Mouse (Mus musculus) lung, embryonic 15.5 days (tissue): Measurements from ENCODE around the gene Mn1. TPM values are rescaled to one million over a fixed set of nuclear protein-coding genes. Genes with fewer than 3 reads are reported as not detected.

ENCODE experiments used
- ATAC-seq: fragments of 200-750 bp; cut with Nextera tagmentation; 2 replicates; pipeline ENCODE4 v1.8.0; 2017; ENCODE audit warnings: moderate number of reproducible peaks, borderline replicate concordance; ENCODE audit not compliant: low FRiP score, low TSS enrichment; ENCODE audit errors: extremely low read depth
- H3K27ac ChIP-seq: fragments of 300-500 bp; sonication (generic); 2 replicates; pipeline ENCODE4 v1.5.1; 2015; ENCODE audit warnings: moderate library complexity, mild to moderate bottlenecking, inconsistent platforms
- H3K27me3 ChIP-seq: fragments of 300-500 bp; sonication (generic); 2 replicates; pipeline ENCODE4 v1.6.1; 2015; ENCODE audit warnings: inconsistent platforms
- H3K36me3 ChIP-seq: fragments of 300-500 bp; sonication (generic); 2 replicates; pipeline ENCODE4 v1.6.1; 2015; ENCODE audit warnings: inconsistent platforms
- H3K4me1 ChIP-seq: fragments of 300-500 bp; sonication (generic); 2 replicates; pipeline ENCODE4 v1.6.1; 2015; ENCODE audit warnings: inconsistent platforms
- H3K4me2 ChIP-seq: fragments of 300-500 bp; sonication (generic); 2 replicates; pipeline ENCODE4 v1.6.1; 2015; ENCODE audit warnings: inconsistent platforms, mild to moderate bottlenecking, moderate library complexity
- H3K4me3 ChIP-seq: fragments of 300-500 bp; sonication (generic); 2 replicates; pipeline ENCODE4 v1.5.1; 2015; ENCODE audit warnings: mild to moderate bottlenecking, inconsistent platforms
- H3K9ac ChIP-seq: fragments of 300-500 bp; sonication (generic); 2 replicates; pipeline ENCODE4 v1.6.1; 2015; ENCODE audit warnings: inconsistent platforms
- H3K9me3 ChIP-seq: fragments of 300-500 bp; sonication (generic); 2 replicates; pipeline ENCODE4 v1.6.1; 2016; ENCODE audit warnings: inconsistent platforms
- WGBS: fragments of 180-500 bp; shearing (Covaris S2); methylation state at CpG from one replicate; pipeline ENCODE4 v1.1.7; 2015; 5-methylcytosine and 5-hydroxymethylcytosine counted together
- polyA plus RNA-seq: library from polyadenylated mRNA; unstranded; fragments of >200 nt; fragmentation: Nextera tagmentation; extraction: Ambion mirVana; gene quantifications from 2 replicates; pipeline ENCODE4 v1.2.1, GENCODE M21; 2015

Mn1 gene
- polyA plus RNA-seq, 1 experiment from 2014 or later: 9.0 TPM

GRCm38 (mm10) chr5:111422058-111422800, 5.1 kb downstream of the Mn1 start:
- no peak overlapping the region for H3K4me3 ChIP-seq
- no peaks in the 10 kb centered on the region for H3K36me3 ChIP-seq
- H3K27me3 ChIP-seq: peaks cover 36% of the 10 kb centered on the region

GRCm38 (mm10) chr5:111423011-111423410, 5.8 kb downstream of the Mn1 start:
- no peak overlapping the region for H3K27ac ChIP-seq
- no peaks in the 10 kb centered on the region for H3K9me3 ChIP-seq
- no peaks in the 10 kb centered on the region for H3K36me3 ChIP-seq
- H3K9ac ChIP-seq: no peak overlapping the region
- WGBS: 74% methylated on average over 10 of the region's 10 CpGs
- ATAC-seq: no peak
- H3K4me1 ChIP-seq: peaks cover 57% of the 10 kb centered on the region
- peaks cover 36% of the 10 kb centered on the region for H3K27me3 ChIP-seq
- H3K4me2 ChIP-seq: peak overlapping the region; percentile 25; the same call in 1 of the 2 replicates
- no peak overlapping the region for H3K4me3 ChIP-seq

More at GRCm38 (mm10) chr5:111422058-111422800, 5.1 kb downstream of the Mn1 start:
- Histone ChIP-seq H3K9ac (no peak overlapping the region), H3K4me1 (peaks cover 57% of the 10 kb centered on the region), H3K4me2 (peak overlapping the region; percentile 99; the same call in 1 of the 2 replicates), H3K9me3 (no peaks in the 10 kb centered on the region), H3K27ac (no peak overlapping the region)
- WGBS: 74% methylated on average over 8 of the region's 8 CpGs
- no peak for ATAC-seq

GRCm38 (mm10) chr5:111423616-111424015, 6.5 kb downstream of the Mn1 start:
- H3K4me1 ChIP-seq: peaks cover 51% of the 10 kb centered on the region
- WGBS: 73% methylated on average over 4 of the region's 4 CpGs
- no peaks in the 10 kb centered on the region for H3K36me3 ChIP-seq
- no peak overlapping the region for H3K4me3 ChIP-seq
- no peak for ATAC-seq
- no peak overlapping the region for H3K9ac ChIP-seq
- peaks cover 30% of the 10 kb centered on the region for H3K27me3 ChIP-seq
- no peaks in the 10 kb centered on the region for H3K9me3 ChIP-seq
- H3K4me2 ChIP-seq: peak overlapping the region; percentile 8; the same call in 1 of the 2 replicates
- H3K27ac ChIP-seq: no peak overlapping the region

GRCm38 (mm10) chr5:111425813-111426212, 8.7 kb downstream of the Mn1 start:
- Histone ChIP-seq H3K4me1 (peaks cover 35% of the 10 kb centered on the region), H3K9me3 (no peaks in the 10 kb centered on the region), H3K9ac (no peak overlapping the region), H3K4me2 (no peak overlapping the region), H3K36me3 (no peaks in the 10 kb centered on the region), H3K4me3 (no peak overlapping the region), H3K27me3 (peaks cover 8% of the 10 kb centered on the region), H3K27ac (no peak overlapping the region)
- WGBS: 76% methylated on average over 9 of the region's 9 CpGs
- no peak for ATAC-seq

DNA sequence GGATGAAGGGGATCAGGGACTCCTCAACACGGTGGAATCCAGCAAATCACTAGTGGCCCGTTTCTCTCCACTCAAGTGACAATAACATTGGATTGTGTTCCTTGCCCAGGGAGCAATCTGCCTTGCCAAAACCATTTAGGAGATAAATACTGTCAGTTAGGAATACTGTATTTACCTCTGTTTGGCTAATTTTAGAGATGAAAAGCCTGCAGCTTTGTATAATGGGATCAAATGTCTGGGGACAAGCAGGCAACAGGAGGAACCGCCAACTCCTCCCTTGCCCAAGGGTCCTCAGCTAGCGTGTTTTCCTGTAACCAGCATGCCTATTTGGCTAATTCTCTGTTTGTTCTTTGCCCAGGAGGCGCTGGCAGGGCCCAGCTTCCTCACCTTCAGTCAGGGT, 9.1 kb downstream of the Mn1 start:
- Histone ChIP-seq H3K9me3 (no peaks in the 10 kb centered on the region), H3K9ac (no peak overlapping the region), H3K27me3 (peaks cover 4% of the 10 kb centered on the region), H3K4me2 (no peak overlapping the region), H3K27ac (no peak overlapping the region), H3K36me3 (no peaks in the 10 kb centered on the region), H3K4me3 (no peak overlapping the region), H3K4me1 (peaks cover 36% of the 10 kb centered on the region)
- ATAC-seq: no peak
- WGBS: 54% methylated on average over 5 of the region's 5 CpGs

- WGBS: 85% methylated on average over 6 of the region's 6 CpGs
- H3K36me3 ChIP-seq: no peaks in the 10 kb centered on the region
- H3K4me1 ChIP-seq: peaks cover 39% of the 10 kb centered on the region
- H3K9me3 ChIP-seq: no peaks in the 10 kb centered on the region
- no peak overlapping the region for H3K27ac ChIP-seq
- no peaks in the 10 kb centered on the region for H3K27me3 ChIP-seq
- H3K9ac ChIP-seq: no peak overlapping the region
- H3K4me2 ChIP-seq: no peak overlapping the region
- no peak overlapping the region for H3K4me3 ChIP-seq
- no peak for ATAC-seq
Measured at GRCm38 (mm10) chr5:111428882-111429281, 11.7 kb downstream of the Mn1 start.

DNA sequence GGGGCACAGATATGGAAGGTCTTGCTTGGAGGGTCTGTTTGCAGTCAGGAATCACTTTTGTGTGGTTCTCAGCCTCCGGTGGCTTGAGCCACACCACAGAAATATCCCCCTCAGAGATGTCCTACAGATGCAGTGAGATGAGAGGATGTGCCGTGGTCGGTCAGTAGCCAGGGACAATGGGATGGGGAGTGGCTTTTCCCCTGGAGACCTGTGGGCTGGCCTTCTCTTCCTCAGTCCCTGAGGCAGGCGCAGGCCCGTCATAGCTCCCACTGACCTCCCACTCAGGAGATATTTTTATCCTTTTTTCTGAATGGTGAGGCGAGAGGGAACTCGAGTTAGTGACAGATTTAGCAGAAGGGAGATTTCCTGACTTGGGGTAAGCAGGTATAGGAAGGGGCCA, 12.6 kb downstream of the Mn1 start:
- H3K36me3 ChIP-seq: no peaks in the 10 kb centered on the region

DNA sequence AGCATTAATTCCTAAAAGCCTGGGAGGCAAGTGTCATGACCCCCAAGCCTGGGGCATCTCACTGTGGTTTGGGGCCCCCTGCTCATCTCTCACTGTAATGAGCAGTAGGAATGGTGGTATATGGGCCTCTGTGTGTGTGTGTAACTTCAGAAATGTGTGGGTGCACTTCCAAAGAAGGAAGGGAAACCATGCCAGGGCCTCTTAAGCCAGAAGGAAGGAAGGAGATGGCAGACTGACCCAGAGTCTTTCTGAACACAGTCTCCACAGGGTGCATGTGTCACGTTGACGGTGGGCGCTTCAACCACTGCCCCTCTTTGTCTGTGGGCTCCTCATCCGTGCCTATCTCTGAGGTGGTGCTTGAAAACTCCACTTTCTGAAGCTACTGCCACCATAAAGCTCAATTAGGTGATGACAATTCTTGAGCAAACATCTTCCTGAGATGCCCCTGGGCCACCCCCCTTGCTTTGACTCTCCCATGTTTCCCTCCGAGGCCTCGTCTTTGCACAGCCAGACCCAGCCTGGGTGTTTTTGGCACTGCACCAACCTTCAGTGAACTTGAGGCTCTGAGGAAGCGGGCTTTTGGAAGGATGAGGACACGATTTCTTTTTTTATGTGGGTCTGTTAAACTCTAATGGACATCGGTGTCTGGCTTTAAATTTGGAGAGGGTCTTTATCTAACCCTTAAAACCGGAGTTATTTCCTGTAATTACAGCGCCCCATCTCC, 14.0 kb downstream of the Mn1 start:
- Histone ChIP-seq H3K4me2 (no peak overlapping the region), H3K9ac (no peak overlapping the region), H3K27ac (no peak overlapping the region), H3K4me1 (peaks cover 50% of the 10 kb centered on the region), H3K9me3 (no peaks in the 10 kb centered on the region), H3K4me3 (no peak overlapping the region), H3K27me3 (no peaks in the 10 kb centered on the region), H3K36me3 (no peaks in the 10 kb centered on the region)
- WGBS: 41% methylated on average over 11 of the region's 11 CpGs
- ATAC-seq: no peak

More for the DNA sequence above, 12.6 kb downstream of the Mn1 start:
- Histone ChIP-seq H3K4me1 (peaks cover 46% of the 10 kb centered on the region), H3K27ac (no peak overlapping the region), H3K27me3 (no peaks in the 10 kb centered on the region), H3K9me3 (no peaks in the 10 kb centered on the region), H3K4me2 (no peak overlapping the region), H3K9ac (no peak overlapping the region), H3K4me3 (no peak overlapping the region)
- WGBS: 56% methylated on average over 7 of the region's 7 CpGs
- ATAC-seq: no peak

DNA sequence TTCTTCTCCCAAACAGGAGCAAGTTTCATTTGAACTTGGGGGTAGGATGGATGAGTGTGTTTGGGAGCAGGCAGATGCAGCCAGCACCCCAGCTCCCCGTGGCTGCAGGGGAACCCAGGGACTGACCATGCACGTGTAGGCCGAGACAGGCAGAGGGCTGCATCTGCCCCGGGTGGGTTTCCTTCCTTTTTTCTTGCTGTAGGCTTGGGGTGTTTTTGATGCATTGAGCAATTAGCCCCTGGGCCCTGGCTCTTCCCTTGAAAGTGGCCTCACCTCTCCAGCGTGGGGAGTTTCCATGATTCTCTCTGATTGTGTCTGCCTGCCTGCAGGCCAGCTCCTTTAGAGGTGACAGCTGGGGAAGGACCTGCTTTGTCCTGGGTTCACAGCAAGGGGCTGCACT, 15.7 kb downstream of the Mn1 start:
- H3K27me3 ChIP-seq: no peaks in the 10 kb centered on the region
- H3K4me1 ChIP-seq: peaks cover 47% of the 10 kb centered on the region
- no peaks in the 10 kb centered on the region for H3K36me3 ChIP-seq
- H3K4me2 ChIP-seq: no peak overlapping the region
- no peak overlapping the region for H3K4me3 ChIP-seq
- no peak overlapping the region for H3K27ac ChIP-seq
- H3K9ac ChIP-seq: no peak overlapping the region
- H3K9me3 ChIP-seq: no peaks in the 10 kb centered on the region
- 40% methylated on average over 5 of the region's 5 CpGs for WGBS
- no peak for ATAC-seq

GRCm38 (mm10) chr5:111434342-111434842, 17.2 kb downstream of the Mn1 start:
- Histone ChIP-seq H3K4me3 (no peak overlapping the region), H3K4me2 (peak overlapping the region; percentile 17), H3K4me1 (peaks cover 47% of the 10 kb centered on the region), H3K36me3 (no peaks in the 10 kb centered on the region), H3K9me3 (no peaks in the 10 kb centered on the region), H3K27ac (no peak overlapping the region), H3K9ac (no peak overlapping the region), H3K27me3 (no peaks in the 10 kb centered on the region)
- WGBS: 20% methylated on average over 13 of the region's 16 CpGs
- ATAC-seq: peak; percentile 55

GRCm38 (mm10) chr5:111436260-111436659, 19.1 kb downstream of the Mn1 start:
- no peak overlapping the region for H3K4me2 ChIP-seq
- no peaks in the 10 kb centered on the region for H3K27me3 ChIP-seq
- 68% methylated on average over 7 of the region's 7 CpGs for WGBS
- peaks cover 38% of the 10 kb centered on the region for H3K4me1 ChIP-seq
- no peak for ATAC-seq
- H3K9me3 ChIP-seq: no peaks in the 10 kb centered on the region
- H3K27ac ChIP-seq: no peak overlapping the region
- H3K36me3 ChIP-seq: no peaks in the 10 kb centered on the region
- no peak overlapping the region for H3K9ac ChIP-seq
- H3K4me3 ChIP-seq: no peak overlapping the region

- H3K9me3 ChIP-seq: no peaks in the 10 kb centered on the region
- no peak for ATAC-seq
- no peaks in the 10 kb centered on the region for H3K27me3 ChIP-seq
- no peak overlapping the region for H3K27ac ChIP-seq
- WGBS: 64% methylated on average over 7 of the region's 7 CpGs
- H3K4me3 ChIP-seq: no peak overlapping the region
- no peak overlapping the region for H3K4me2 ChIP-seq
- no peak overlapping the region for H3K9ac ChIP-seq
- H3K4me1 ChIP-seq: peaks cover 29% of the 10 kb centered on the region
- H3K36me3 ChIP-seq: no peaks in the 10 kb centered on the region
Measured at GRCm38 (mm10) chr5:111437205-111437604, 20.0 kb downstream of the Mn1 start.
